Mouse (Mus musculus): ENCODE measurements at regions not wholly inside any gene's neighbourhood (a gene's known extent, or its start where the extent isn't known, plus 50 kb on each side); places are given as distances from the start of the nearest gene placed in this dataset.

- TF ChIP-seq EP300 (IDR thresholded peaks at IDR 0.05; ENCODE audit: low read depth) (no peak), CTCF (IDR thresholded peaks at IDR 0.05; ENCODE audit: low read depth) (no peak)
These were observed 491.4 kb downstream of the Prss52 start for GRCm38 (mm10) chr14:64595523-64595889.

Measured in liver, embryonic 14.5 days (tissue).